Mouse (Mus musculus): Measurements from ENCODE around the gene Akap2. TPM values are rescaled to one million over a fixed set of nuclear protein-coding genes. Genes with fewer than 3 reads are reported as not detected.
A peak's percentile ranks its signal among the peaks of the same experiment; 100 is the strongest.

The Akap2 gene
- total and polyA plus RNA-seq, 2 experiments = 4.2 to 6.5 TPM

DNA sequence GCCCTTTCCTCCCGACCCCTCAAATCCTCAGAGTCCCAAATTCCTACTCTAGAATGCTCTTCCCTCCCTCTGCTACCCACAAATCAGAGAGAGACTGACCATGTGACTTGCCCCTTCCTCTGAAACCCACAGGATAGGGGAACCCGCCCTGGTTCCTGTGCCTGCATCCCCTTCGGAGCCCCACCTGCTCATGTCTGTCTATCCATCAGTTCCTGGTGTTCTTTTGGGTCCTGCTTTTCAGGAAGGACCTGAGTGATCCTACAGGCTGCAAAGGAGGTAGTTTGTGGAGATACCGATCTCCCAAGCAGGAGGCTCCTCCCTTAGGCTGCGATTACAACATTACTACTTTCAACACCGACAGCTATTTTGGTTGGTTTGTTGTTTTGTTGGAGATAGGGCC lies 191.4 kb downstream of the Akap2 start:
- Histone ChIP-seq H3K4me3 (ENCODE audit: insufficient read depth, low read depth, low read length) (no peak overlapping the region), H3K79me2 (ENCODE audit: control insufficient read depth, insufficient read depth, low read length) (no peaks in the 10 kb centered on the region; the same call in 1 of the 2 replicates), H3K27me3 (ENCODE audit: control insufficient read depth, insufficient read depth, low read length) (no peaks in the 10 kb centered on the region), H3K36me3 (ENCODE audit: control insufficient read depth, insufficient read depth, low read length) (peaks cover 9% of the 10 kb centered on the region; the same call in 1 of the 2 replicates), H3K9ac (ENCODE audit: low read depth, low read length) (no peak overlapping the region), H3K4me1 (ENCODE audit: control insufficient read depth, insufficient read depth, low read length) (peaks cover 5% of the 10 kb centered on the region), H3K27ac (replicated peaks; ENCODE audit: insufficient read depth, low read depth, low read length) (no peak overlapping the region)
- TF ChIP-seq POLR2A (IDR thresholded peaks at IDR 0.05; ENCODE audit: extremely low read depth, insufficient read depth, low read length) = no peak
- no peak for TF ChIP-seq CTCF (IDR thresholded peaks at IDR 0.05; ENCODE audit: low read depth, low read length)
- WGBS = 46% methylated on average over 6 of the region's 6 CpGs
- peak; percentile 47 for DNase-seq (ENCODE audit: extremely low read depth, low read depth, low spot score)

DNA sequence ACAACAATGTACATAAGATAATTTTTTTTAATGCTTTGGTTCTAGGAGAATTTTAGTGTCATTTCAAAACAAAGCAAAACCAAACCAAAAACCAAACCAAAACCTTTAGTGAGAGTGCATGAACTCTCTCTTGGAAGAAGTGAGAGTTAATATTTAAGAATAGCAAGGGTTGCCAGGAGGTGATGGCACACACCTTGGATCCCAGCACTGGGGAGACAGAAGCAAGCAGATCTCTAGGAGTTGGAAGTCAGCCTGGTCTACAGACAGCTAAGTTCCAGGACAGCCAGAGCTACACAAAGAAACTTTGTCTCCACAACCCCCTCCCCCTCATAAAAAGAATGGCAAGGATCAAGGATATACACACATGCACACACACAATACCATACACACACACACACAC lies 195.6 kb downstream of the Akap2 start:
- H3K9ac ChIP-seq (ENCODE audit: low read depth, low read length) = no peak overlapping the region
- no peak for TF ChIP-seq CTCF (IDR thresholded peaks at IDR 0.05; ENCODE audit: low read depth, low read length)
- no peak for TF ChIP-seq POLR2A (IDR thresholded peaks at IDR 0.05; ENCODE audit: extremely low read depth, insufficient read depth, low read length)
- peaks cover 16% of the 10 kb centered on the region for H3K4me1 ChIP-seq (ENCODE audit: control insufficient read depth, insufficient read depth, low read length)
- H3K27me3 ChIP-seq (ENCODE audit: control insufficient read depth, insufficient read depth, low read length) = no peaks in the 10 kb centered on the region
- DNase-seq (ENCODE audit: extremely low read depth, low read depth, low spot score) = peak; percentile 52
- no peak overlapping the region for H3K4me3 ChIP-seq (ENCODE audit: insufficient read depth, low read depth, low read length)
- H3K79me2 ChIP-seq (ENCODE audit: control insufficient read depth, insufficient read depth, low read length) = no peaks in the 10 kb centered on the region; the same call in 1 of the 2 replicates
- H3K36me3 ChIP-seq (ENCODE audit: control insufficient read depth, insufficient read depth, low read length) = peaks cover 9% of the 10 kb centered on the region; the same call in 1 of the 2 replicates
- H3K27ac ChIP-seq (replicated peaks; ENCODE audit: insufficient read depth, low read depth, low read length) = no peak overlapping the region

DNA sequence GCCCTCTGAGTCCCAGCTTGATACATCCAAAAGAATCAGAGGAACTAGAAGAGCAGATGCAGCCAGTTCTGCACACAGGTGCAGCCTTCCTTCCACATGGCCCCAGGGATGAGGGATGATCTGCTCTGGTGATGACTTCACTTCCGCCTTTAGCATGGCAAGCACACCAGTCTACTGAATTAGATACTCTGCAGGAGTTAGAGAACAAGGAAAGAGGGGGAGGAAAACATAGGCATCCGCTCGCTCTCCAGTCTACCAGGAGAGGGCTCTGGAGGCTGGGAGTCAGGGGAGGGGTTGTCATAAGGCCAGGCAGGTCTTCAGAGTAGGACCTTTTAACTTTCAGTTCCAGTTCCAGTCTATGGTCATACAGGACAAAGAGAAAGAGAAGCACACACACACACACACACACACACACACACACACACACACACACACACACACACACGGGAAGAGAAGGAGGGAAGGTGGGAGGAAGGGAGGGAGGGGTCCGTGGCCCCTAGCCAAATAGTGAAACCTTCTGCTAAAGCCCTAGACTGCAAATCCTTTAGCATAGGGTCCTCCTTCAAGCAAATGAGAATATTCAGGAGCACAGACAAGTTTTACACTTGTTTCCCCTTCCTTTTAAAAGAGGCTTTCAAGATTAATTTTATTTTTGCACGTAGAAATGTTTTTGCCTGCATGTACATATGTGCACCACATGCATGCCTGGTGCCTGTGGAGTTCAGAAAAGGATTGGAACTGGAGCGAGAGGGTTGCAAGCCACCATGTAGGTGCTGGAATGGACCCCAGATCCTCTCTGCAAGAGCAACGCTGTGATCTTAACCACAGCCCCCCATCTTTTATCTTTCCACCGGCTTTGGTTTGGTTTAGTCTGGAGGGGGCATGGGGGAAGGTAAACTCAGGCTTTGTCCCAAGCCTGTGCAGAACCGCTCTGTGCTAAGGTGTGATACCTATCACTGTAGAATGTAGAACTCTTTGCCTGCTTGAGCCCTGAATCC lies 197.0 kb downstream of the Akap2 start:
- peak overlapping the region; percentile 87 for H3K27ac ChIP-seq (replicated peaks; ENCODE audit: insufficient read depth, low read depth, low read length)
- H3K4me3 ChIP-seq (ENCODE audit: insufficient read depth, low read depth, low read length) = peak overlapping the region; percentile 44
- TF ChIP-seq CTCF (IDR thresholded peaks at IDR 0.05; ENCODE audit: low read depth, low read length) = peak; percentile 54
- TF ChIP-seq POLR2A (IDR thresholded peaks at IDR 0.05; ENCODE audit: extremely low read depth, insufficient read depth, low read length) = no peak
- WGBS = 27% methylated on average over 10 of the region's 10 CpGs
- H3K9ac ChIP-seq (ENCODE audit: low read depth, low read length) = peak overlapping the region; percentile 46
- H3K36me3 ChIP-seq (ENCODE audit: control insufficient read depth, insufficient read depth, low read length) = peaks cover 8% of the 10 kb centered on the region; the same call in 1 of the 2 replicates
- peak; percentile 54 for DNase-seq (ENCODE audit: extremely low read depth, low read depth, low spot score)
- no peaks in the 10 kb centered on the region for H3K27me3 ChIP-seq (ENCODE audit: control insufficient read depth, insufficient read depth, low read length)
- H3K4me1 ChIP-seq (ENCODE audit: control insufficient read depth, insufficient read depth, low read length) = peaks cover 20% of the 10 kb centered on the region
- H3K79me2 ChIP-seq (ENCODE audit: control insufficient read depth, insufficient read depth, low read length) = no peaks in the 10 kb centered on the region; the same call in 1 of the 2 replicates

DNA sequence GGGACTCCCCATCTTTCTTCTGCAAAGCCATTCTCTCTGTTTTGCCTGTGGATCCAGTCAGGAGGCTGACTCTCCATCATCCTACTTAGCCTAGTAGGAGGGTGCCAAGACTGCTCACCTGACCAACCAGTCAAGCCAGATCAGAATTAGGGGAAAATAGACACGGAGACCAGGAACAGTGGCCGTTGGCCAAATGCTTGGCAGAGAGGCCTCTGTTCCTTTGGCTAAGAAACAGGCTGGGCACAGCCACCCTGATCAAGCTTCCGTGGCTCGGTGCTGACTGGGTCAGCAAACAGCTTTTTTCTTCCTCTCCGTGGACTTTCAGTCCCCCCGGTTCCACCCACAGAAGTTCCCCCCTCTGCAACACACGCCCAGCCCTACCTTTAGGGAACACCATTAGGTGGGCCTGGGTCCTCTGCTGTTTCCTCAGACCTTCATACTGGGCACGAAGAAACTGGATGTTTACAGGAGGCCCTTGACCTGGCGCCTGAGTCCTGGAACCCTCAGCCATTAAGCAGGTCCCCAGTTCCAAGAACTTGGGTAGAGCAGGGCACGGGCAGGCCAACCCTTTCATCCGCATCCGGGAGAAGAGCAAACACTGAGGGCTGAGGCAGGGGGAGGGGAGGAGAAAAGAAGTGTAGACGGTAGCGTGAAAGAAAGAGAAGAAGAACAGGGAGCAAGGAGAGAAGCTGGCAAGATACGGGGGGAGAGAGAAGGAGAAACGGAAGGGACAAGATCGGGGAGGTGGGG lies 197.9 kb downstream of the Akap2 start:
- no peak for TF ChIP-seq POLR2A (IDR thresholded peaks at IDR 0.05; ENCODE audit: extremely low read depth, insufficient read depth, low read length)
- no peak for TF ChIP-seq CTCF (IDR thresholded peaks at IDR 0.05; ENCODE audit: low read depth, low read length)
- Histone ChIP-seq H3K36me3 (ENCODE audit: control insufficient read depth, insufficient read depth, low read length) (no peaks in the 10 kb centered on the region), H3K79me2 (ENCODE audit: control insufficient read depth, insufficient read depth, low read length) (no peaks in the 10 kb centered on the region; the same call in 1 of the 2 replicates), H3K27me3 (ENCODE audit: control insufficient read depth, insufficient read depth, low read length) (no peaks in the 10 kb centered on the region), H3K9ac (ENCODE audit: low read depth, low read length) (peak overlapping the region; percentile 72), H3K4me1 (ENCODE audit: control insufficient read depth, insufficient read depth, low read length) (peaks cover 20% of the 10 kb centered on the region), H3K27ac (replicated peaks; ENCODE audit: insufficient read depth, low read depth, low read length) (peak overlapping the region; percentile 87), H3K4me3 (ENCODE audit: insufficient read depth, low read depth, low read length) (peak overlapping the region; percentile 50)
- peak; percentile 95 for DNase-seq (ENCODE audit: extremely low read depth, low read depth, low spot score)
- WGBS = 9% methylated on average over 17 of the region's 17 CpGs

DNA sequence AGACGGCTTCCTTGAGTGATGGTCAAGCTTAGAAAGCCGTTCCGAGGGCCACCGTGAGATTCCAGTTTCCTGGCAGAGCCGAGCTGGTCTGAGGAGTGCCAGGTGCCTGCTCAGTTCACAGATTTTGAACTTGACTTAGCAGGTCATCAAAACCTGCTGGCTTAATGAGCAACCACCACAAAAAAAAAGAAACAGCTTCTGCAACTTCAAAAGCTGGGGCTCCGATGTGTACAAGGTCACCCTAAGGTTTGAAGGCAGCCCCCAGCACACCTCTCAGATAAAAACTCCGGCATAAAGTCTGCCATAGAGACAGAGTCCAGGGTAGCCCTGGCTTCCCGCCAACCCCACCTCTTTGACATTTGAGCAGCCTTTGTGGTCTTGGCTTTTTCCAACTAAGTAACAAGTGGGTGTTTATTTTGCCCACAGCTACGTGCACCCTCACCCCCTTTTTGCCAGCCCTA lies 198.8 kb downstream of the Akap2 start, which contains the start of gene D630039A03Rik:
D630039A03Rik (minus strand) TSS at position 97 of the 461 bp plus-strand sequence.
- H3K9ac ChIP-seq (ENCODE audit: low read depth, low read length) = peak within 1 kb of the TSS; percentile 72
- H3K27ac ChIP-seq (replicated peaks; ENCODE audit: insufficient read depth, low read depth, low read length) = peak within 1 kb of the TSS; percentile 87
- WGBS = 14% methylated on average over 9 of the region's 9 CpGs
- H3K79me2 ChIP-seq (ENCODE audit: control insufficient read depth, insufficient read depth, low read length) = no peaks in the 10 kb centered on the region; the same call in 1 of the 2 replicates
- TF ChIP-seq CTCF (IDR thresholded peaks at IDR 0.05; ENCODE audit: low read depth, low read length) (no peak), POLR2A (IDR thresholded peaks at IDR 0.05; ENCODE audit: extremely low read depth, insufficient read depth, low read length) (no peak)
- no peaks in the 10 kb centered on the region for H3K36me3 ChIP-seq (ENCODE audit: control insufficient read depth, insufficient read depth, low read length)
- DNase-seq (ENCODE audit: extremely low read depth, low read depth, low spot score) = peak; percentile 97
- H3K4me1 ChIP-seq (ENCODE audit: control insufficient read depth, insufficient read depth, low read length) = peaks cover 20% of the 10 kb centered on the region
- H3K27me3 ChIP-seq (ENCODE audit: control insufficient read depth, insufficient read depth, low read length) = no peaks in the 10 kb centered on the region
- peak within 1 kb of the TSS; percentile 50 for H3K4me3 ChIP-seq (ENCODE audit: insufficient read depth, low read depth, low read length)
